Mouse (Mus musculus): ENCODE measurements around the gene Bub3.

The Bub3 gene

DNA sequence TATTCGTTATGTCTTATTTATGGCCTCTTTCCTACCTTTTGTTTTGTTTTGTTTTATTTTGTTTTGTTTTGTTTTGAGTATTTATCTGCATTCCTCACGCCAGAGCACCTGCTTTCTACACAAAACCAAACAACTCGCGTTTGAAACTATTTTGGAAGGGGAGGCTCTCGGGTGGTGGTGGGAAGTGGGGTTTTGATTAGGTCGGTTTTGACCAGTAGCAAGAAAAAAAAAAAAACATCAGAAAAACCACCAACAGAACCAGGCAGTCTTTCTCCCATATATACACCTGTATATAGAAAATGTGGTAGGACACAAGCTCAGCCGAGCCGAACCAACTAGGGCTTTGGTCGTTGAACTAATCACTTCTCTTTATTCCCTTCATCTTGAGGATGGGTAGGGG is 3.9 kb upstream of the Bub3 start:
- no peak for DNase-seq (ENCODE audit: extremely low read depth, low read depth)

GRCm38 (mm10) chr7:131556541-131557271 is 3.3 kb upstream of the Bub3 start:
- DNase-seq (ENCODE audit: extremely low read depth, low read depth), result no peak

DNA sequence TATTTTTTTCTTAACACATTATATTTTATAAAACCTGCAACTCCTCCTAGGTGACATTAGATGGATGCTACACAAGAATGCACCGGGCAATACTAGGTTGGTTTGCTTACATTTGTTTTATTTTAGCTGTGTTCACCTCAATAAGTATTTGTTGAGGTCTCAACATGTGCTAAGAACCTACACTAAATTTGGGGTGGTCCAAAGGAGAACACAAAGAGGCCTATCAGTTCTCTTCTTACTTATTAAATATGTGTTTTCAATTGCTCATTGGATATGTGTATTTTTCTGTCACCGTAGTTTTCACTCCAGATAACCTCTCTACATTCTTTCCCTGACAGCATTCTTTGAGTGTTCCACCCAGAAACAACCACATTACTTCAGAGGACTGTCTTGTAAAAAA is 2.3 kb upstream of the Bub3 start:
- DNase-seq (ENCODE audit: extremely low read depth, low read depth), result no peak

DNA sequence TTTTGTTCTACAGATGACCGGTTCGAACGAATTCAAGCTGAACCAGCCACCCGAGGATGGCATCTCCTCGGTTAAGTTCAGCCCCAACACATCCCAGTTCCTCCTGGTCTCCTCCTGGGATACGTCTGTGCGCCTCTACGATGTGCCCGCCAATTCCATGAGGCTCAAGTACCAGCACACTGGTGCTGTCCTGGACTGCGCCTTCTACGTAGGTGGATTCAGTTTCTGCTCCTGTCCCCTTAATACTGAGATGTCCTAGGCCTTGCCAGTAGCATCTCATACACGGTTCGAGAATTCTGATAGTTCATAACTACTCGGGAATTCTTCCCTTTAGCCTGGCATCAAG is 648 bp downstream of the Bub3 start:
- no peak for DNase-seq (ENCODE audit: extremely low read depth, low read depth)

GRCm38 (mm10) chr7:131575246-131575645 is 15.2 kb downstream of the Bub3 start:
- DNase-seq (ENCODE audit: extremely low read depth, low read depth), result no peak

GRCm38 (mm10) chr7:131582178-131582577 is 22.2 kb downstream of the Bub3 start:
- no peak for DNase-seq (ENCODE audit: extremely low read depth, low read depth)

DNA sequence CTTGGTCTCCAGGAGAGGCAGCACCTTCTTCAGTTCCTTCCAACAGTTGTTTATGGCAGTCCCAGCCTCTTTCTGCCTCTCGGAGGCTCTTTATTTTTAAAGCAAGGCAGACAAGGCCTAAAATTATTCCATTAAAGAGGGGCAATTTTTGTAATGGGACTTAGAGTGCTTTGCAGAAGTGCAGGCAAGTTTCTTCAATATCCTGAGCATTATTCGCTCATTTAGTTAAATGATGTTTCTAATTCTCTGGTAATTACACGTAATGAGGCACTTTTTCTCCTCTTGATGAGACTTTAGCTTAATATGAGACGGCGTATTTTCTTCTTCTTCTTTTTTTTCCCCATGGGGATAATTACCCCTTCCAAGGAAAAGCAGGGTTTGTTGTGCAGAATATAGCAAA is 25.5 kb downstream of the Bub3 start:
- DNase-seq (ENCODE audit: extremely low read depth, low read depth), result no peak

GRCm38 (mm10) chr7:131597779-131598482 is 37.9 kb downstream of the Bub3 start:
- DNase-seq (ENCODE audit: extremely low read depth, low read depth), result no peak

- DNase-seq (ENCODE audit: extremely low read depth, low read depth), result no peak
Measured at GRCm38 (mm10) chr7:131598483-131598824, 38.4 kb downstream of the Bub3 start.

DNA sequence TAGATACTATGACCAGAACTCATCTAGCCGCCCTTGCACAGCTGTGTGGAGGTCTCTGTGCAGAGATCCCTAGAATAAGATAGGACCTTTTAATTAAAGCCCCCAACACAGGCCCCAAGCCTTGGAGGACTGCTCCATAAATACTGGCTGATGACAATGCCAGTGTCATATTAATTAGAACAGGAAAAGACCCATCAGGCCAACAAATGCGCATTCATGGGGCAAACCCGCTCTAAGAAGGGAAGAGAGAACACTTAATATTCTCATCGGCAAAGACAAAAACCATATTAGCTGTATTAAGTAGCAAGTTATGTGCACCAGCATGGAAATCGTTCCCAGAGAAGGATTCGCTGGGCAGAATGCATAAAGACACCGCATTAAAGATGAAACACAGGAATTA is 42.1 kb downstream of the Bub3 start:
- no peak for DNase-seq (ENCODE audit: extremely low read depth, low read depth)

DNA sequence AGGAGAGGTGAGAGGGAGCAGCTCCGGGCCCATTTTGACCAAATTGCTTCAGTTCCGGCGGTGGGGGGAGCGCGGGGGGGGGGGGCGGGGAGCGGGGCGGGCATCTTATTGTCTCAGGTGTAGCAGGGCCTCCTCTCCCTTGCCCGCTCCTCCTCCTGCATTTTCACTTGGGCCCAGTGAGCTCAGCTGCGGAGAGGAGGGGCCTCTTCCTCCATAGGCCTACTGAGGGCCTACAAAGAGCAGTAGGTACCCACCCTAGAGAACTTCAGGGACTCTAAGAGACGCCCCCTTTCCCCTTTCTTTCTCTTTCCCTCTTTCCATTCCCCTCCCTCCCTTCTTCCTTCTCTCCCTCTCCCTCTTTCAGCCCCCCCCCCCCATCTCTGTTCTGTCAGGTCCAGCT is 43.2 kb downstream of the Bub3 start:
- DNase-seq (ENCODE audit: extremely low read depth, low read depth), result no peak

GRCm38 (mm10) chr7:131604946-131605345 is 44.9 kb downstream of the Bub3 start:
- no peak for DNase-seq (ENCODE audit: extremely low read depth, low read depth)

DNA sequence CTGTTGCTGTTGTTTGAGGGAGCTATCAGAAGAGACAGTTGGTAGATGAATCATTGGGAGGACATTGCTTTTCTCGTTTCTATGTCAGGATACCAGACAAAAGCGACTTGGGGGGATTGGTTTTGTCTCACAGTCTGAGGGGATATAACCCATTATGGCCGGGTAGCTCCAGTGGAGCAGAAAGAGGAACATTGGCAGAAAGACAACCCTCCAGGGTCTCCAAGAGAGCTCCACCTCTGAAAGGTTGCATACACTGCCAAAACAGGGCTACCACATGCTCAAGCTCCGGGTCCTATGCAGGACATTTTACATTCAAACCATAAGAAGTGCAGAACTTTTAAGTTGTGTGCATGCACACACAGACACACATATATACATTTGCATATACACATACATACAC is 45.5 kb downstream of the Bub3 start:
- DNase-seq (ENCODE audit: extremely low read depth, low read depth), result no peak

GRCm38 (mm10) chr7:131608049-131608448 is 48.0 kb downstream of the Bub3 start:
- no peak for DNase-seq (ENCODE audit: extremely low read depth, low read depth)

DNA sequence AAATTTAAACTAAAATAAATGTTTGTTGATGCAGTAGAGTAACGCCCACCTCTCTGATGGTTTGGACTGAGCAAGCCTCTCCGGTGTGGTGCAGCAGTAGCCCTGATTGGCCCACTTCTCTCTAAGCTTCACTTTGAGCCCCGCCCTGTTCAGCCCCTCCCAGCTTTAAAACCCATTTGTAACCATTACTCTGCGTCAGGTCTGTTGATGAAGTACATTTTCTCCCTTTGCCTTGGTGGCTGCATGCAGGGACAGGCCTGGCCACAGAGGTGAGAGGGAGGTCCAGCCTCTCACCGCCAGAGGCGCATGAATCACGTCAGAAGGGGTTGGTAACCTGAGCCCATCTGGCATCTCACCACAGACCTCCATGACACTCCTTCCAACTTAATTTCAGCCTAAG is 49.7 kb downstream of the Bub3 start:
- no peak for DNase-seq (ENCODE audit: extremely low read depth, low read depth)

All from MEL-GATA-1-ER (cell line).